Mouse (Mus musculus) embryo, embryonic 10.5 days (tissue): ENCODE data around the gene Madcam1.

Experiments used
- DNase-seq: peaks from one replicate; pipeline ENCODE4 v3.0.0-alpha.2; 2015; ENCODE audit warnings: low spot score

Gene Madcam1

DNA sequence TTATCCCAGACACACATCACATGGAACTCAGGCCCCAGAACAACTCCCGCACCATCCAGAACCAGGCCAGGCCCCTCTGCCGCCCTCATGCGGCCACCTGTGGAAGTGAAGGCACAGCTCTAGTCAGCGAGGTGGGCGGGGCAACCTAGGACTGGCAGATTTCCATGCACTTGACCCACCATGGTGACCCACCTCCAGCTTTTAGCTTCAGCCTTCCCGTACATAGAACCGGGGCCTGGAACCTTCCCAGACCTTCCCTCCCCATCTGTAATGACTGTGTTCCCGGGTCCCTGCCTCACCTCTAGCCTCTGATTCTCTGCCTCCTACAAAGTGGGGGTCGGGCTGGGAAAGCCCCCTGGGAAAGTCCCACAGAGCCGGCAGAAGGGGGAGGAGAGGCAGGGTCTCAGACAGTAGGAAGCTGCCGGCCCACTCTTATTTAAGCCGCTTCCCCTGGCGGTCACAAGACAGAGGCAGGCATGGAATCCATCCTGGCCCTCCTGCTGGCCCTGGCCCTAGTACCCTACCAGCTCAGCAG, at the start of gene Madcam1:
Gene Madcam1 (plus strand): TSS at position 429 of the 535 bp plus-strand sequence.
- DNase-seq, result peak; percentile 89

DNA sequence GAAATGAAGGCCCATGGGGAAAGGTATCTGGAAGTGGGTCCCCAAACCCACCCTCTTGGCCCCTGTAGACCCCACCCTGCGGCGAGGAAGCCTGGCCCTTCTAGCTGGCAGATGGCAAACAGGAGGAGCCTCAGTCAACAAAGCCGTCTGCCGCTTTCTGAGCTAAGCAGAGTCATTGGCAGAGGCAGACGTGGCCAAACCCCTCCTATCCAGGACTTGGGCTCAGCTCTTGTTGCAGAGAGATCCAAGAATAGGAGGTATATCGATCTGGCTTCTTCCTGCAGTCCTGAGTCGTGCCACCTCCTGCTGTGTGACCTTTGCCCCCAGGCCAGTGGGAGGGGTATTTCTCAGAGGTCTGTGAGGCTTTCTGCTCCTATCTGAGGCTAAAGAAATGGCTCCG, 48.5 kb upstream of the Madcam1 start:
- peak; percentile 45 for DNase-seq

DNA sequence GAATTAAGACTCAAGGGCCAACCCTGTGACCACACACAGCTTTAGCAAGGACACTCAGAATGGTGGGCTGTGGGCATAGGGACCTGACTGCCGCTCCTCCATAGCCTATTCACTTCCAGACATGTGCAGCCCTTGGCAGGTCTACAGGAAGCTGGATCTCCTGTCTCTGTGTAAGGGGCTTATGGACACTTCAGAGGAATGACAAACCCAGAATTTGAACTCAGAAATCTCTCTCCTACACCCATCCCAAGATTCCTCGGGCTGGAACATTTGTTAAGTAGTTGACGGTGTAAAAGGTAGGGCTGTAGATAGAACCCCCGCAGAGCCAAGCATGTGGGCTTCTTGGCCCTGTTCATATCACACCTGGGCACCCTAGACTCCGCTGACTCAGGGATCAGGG, 48.0 kb upstream of the Madcam1 start:
- no peak for DNase-seq

DNA sequence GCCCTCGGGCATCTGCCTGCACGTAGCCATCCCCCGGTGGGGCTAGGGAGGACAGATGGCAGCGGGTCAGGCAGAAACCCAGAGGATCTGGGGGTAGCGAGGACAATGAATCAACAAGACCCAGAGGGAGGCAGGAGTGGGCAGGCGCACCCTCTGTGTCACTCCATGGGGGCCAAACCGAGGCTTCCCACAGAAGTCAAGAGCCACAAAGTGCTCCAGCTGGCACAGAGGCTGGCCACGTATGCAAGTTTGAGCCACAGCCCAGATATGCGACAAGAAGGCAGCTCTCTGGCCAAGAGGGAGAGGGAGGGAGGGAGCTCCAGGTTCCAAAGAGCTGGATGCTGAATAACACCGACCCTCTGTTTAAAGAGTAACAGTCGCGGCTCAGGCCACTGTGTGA, 40.4 kb upstream of the Madcam1 start:
- no peak for DNase-seq

DNA sequence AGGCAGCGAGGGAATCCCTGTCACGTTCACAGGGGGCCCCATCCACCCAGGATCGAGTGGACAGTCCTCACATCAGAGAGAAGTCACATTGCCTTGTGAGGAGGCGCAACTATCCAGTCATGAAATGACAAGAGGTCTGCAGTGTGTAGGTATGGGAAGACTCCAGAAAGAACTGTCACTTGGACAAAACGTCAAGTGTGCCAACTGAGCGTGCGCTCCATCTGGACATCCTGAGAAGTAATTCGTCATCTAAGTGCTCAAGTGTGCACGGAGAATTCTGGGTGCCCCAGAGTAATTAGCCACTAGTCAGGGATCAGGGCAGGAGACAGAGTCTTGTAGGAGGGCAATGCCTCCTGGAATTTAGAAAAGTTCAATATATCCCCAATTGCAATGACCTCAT, 39.0 kb upstream of the Madcam1 start:
- no peak for DNase-seq

DNA sequence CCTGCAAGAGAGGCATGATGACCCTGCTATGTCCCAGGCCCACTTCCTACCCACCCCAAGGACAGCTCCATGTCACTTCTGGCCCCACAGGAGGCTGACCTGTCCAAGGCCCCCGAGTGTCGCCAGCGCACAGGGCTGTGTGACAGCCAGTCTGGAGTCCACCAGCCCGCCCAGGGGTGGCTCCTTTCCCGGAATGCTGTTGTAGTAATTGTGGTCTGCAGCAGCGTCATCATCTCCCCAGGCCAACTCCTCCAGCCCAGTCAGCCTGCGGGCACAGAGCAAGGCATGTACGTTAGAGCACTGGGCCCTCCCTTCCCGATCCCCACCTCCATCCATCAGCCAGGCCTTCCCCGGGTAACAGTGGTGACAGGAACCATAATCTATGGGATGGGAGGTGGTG, 38.2 kb upstream of the Madcam1 start:
- DNase-seq, result no peak

DNA sequence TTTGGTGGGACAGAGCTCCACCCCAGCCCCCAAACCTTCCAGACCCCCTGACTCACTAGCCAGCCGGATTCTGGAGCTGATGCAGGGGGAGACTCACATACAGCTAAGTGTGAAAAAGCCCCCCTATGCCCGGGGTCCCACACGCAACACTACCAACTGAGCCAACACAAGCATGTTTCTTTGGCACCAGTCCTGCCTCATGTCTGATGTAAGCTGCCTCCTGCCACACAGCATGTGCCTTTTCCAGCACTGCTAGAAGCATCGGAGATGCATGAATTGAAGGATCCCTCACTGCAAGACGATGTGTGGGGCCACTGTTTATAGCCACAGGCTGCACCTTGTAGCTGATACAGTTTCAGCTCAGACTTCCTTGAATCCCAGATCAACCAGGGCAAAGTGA, 36.0 kb upstream of the Madcam1 start:
- DNase-seq, result no peak

DNA sequence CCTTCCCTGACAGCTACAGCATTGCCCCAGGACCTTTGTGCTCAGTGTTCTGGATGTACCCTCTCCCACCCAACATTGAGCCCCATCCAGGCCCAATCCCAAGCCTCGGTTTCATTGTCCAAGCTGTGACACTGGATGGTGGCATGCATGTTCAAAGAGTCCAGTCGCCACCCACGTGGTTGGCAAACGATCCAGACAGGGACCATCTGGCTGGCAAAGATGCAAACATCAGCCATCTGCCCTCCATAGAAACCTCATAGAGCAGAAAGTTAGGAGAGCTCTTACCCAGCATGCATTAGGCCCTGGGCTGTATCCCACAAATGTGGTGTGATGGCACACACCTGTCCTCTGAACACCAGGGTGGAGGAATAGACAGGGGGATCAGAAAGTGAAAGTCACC, 32.9 kb upstream of the Madcam1 start:
- DNase-seq, result no peak

DNA sequence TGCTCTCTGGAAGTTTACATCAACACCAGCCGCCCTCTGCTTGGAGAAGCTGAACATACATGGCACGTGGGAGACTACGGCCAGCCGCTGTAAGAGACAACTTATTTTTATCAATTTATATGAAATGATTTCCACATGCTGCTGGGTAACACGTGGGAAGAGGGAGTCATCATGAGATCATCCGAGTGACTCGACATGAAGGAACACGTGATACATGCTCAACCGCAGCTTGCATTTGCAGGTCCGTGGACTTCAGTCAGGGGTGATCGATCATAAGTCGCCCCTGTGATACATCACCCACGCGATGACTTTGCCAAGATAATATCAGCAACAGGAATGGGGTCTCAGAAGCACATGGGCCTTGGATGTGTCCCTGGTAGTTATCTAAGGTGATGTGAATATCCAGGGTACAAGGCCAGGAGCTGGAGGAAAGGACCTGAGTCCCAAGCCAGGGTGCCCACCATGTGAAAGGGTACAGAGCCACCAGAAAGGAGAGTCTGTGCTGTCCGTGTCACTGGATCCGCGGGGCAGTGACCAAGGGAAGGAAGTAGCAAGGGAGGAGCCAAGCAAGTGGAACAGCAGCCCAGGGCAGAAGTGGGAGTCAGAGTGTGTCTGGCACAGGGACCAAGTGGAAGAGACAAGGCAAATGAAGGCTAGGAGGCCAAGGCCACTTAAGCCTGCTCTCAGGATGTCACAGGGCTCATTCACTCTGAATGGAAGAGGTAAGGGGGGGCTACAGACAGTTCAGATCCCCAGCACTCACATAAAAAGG, 31.2 kb upstream of the Madcam1 start:
- DNase-seq, result no peak

DNA sequence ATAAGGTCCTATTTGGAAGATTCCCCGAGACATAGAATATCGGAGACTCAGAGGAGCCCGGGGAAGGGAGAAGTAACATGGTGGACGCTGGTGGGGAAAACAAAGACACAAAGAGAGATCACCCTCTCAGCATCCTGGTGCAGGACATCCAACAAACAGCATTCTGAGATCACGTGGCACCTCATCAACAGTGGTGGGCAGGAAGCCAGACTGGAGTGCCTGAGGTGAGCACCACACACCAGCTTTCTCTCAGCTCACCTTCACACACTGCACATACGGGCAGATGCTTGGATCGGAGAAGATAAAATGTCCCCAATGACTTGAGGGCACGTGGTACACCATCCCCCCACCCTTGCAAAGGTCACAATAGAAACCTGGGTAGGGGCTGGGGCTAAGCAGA, 28.1 kb upstream of the Madcam1 start:
- no peak for DNase-seq

DNA sequence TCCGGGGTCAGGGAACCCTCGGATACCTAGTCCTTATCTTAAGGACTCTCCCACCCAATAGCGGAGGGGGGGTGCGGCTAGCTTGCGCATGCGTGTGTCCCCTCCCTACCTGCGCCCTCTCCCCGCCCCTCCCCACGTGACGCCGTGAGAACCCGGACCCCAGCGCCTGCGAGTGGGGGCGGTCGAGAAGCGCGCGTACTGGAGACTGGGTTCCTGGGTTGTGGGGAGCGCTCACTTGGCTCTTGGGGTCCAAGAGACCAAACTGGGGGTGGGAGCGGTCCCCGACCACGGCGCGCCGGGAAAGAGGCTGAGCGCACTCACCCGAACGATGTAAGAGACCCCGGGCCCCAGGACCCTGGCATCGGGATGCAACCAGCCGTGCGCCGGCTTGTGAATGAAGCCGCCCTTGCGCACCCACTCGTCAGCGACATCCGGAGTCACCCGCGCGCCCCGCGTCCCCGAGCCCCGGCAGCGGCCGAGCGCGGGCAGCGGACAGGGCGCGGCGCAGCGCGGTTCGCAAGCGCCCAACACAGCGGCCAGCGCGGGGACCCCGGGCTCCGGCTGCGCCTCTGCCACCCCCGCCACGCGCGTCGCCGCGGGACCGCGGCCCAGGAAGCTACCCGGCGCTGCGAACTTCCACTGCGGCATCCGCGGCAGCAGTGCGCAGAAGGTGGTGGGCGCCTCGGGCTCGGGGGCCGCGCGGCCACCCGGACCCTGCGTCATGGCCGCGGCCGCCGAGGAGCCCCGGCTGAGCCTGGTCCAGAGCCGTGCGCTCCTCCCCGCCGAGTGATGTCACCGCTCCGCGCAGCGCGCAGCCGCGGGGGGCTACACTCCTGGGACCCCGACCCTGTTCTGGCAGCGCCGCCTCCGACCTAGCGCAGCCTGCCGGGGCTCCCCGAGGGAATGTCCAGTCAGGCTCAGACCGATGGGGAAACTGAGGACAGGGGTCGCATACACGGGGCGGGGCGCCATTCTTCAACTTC, 26.9 kb upstream of the Madcam1 start, which contains the start of gene Shc2:
Gene Shc2 (minus strand): TSS at position 791 of the 983 bp plus-strand sequence.
- peak; percentile 81 for DNase-seq

DNA sequence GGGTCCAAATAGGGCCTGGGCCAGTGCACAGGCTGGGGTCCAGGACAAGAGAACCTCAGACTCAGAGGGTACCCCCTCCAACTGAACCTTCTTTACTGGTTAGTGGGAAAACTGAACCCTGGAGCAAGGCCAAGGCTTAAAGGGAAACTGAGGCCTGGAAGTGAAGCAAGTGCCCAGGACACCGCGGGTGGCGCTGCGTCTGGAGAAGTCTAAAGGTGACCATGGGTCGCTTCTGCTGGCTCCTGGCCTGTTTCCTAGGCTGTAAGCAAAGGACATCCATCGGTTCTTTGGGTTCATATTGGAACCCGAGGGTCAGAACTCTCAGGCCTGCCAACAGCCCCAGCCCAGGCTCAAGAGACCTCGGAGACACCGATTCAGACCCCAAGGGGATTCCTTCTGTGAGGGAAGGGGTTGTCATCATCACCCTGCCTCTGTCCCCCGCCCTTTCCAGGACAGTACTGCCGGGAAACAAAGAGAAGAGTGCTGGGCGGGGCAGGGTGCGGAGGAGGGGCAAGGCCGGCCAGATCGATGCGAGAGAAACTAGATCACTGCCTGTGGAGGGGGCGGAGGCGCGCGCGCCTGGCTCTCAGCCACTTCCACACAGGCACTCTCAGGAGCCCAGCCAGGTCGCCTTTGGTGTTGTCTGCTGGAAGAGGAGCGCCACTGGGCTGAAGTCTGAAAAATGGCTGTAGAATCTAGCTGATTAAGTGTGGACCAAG, 25.7 kb upstream of the Madcam1 start:
- DNase-seq, result peak; percentile 79

DNA sequence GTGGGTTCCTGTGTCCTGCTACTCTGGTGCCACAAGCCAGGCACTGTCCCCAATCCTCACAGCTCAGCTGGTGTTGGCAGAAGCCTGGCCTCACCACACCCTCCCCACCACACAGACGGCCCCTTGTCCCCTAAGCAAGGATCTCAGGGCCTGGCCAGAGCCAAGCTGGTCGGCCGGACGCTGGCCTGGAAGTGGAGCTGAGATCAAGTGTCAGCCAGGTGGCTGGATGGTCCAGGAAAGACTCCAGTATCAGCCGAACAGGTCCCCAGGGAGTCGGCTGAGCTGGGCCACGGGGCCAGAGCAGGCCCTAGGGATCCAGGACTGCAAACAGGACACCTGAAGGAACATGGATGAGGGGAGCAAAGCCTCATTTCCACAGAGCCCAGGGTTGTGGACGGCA, 18.6 kb upstream of the Madcam1 start, which contains the start of gene Odf3l2:
Gene Odf3l2 (minus strand): TSS at position 28 of the 400 bp plus-strand sequence.
- no peak for DNase-seq

DNA sequence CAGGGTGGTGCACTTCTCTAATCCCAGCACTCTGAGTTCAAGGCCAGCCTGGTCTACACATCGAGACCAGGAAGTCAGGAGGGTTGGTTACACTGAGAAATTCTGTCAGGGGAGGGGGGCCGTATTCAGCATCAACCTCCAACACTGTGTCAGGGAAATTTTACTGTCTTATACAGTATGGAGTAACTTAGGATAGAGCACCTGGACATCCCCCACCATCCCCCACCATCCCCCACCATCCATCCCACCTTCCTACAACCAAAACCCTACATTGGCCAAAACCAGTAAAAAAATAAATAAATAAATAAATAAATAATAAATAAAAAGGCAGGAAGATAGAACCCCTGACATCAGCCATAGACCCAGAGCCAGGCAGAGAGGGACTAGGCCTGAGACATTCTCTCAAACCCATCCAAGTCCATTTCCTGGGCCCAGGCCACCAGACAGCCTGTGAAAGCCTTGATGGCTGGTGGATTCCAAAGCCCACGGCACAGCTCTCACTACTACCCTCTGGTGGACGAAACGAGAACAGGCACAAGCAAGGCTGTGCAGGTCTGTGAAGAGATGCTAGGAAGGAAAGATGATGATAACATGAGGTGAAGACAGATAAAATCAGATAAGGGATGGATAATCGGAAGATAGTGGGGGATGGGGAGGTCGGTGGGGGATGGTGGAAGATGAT, 15.1 kb upstream of the Madcam1 start:
- peak; percentile 90 for DNase-seq

DNA sequence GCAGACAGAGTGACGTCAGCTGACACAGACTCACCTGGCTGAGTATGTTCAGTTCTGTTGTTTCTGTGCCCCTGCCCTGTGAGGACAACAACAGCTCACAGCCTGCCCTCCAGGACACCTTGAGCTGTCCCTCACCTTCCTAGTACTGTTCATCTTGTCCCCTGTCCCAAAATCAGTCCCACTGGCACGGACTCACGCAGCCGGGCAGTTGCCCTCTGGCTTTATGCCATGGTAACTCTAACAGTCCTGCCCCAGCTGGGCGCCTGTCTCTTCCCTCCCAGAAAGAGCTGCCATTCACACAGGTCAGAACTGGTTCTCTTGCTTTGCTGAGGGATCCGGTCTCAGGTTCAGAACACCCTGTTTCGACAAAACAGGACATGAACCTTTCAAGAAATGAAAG, 11.6 kb upstream of the Madcam1 start:
- DNase-seq, result no peak

DNA sequence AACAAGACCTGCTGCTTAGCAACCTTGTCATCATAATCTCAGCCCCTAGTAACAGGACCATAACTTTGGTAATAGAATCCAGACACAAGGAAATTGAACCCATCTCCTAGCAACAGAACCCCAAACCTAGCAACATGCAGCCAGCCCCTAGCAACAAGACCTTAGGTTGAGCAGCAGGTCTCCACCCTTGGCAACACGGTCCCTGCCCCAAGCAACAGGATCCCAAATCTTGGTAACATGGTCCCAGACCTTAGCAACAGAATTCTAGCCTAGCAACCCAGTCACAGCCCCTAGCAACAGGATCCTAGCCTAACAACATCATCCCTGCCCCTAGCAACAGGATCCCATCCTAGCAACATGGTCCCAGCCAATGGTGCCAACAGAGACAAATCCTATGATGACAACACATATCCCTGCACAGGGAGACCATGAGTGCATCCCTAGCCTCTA, 9.4 kb upstream of the Madcam1 start:
- DNase-seq, result peak; percentile 76

DNA sequence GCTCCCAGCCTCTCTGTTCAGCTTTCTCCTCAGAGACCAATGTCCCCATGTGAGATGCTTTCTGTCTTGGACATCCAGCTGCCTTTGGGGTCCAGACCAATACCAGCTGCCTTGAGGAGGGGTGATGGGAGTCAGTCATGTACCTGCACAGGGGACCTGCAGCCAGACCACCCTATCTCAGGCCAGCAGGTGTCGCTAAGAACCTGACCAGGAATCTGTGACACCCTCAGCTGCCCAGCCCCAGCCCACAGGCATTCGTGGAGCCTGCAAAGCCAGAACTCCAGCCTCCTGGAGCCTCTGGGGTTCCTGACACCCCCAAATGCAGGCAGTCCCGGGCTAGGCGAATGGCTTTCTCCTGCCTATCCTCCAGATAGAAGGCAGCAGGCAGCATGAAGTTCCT, 5.5 kb upstream of the Madcam1 start:
- peak; percentile 36 for DNase-seq

DNA sequence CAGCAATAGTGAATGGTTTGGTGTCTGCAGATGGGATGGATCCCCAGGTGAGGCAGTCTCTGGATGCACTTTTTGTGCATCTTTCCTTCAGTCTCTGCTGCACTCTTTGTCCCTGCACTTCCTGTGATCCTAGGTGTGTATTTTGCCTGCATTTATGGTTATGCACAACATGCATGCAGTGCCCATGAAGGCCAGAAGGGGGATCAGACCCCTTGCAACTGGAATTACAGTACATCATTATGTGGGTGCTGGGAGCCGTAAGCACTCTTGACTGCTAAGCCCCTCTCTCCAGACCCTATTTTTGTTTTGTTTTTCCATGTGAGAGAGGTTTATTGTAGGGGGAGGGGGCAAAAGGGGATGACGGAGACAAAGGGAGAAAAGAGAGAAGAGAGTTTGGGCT, 4.1 kb upstream of the Madcam1 start:
- no peak for DNase-seq

DNA sequence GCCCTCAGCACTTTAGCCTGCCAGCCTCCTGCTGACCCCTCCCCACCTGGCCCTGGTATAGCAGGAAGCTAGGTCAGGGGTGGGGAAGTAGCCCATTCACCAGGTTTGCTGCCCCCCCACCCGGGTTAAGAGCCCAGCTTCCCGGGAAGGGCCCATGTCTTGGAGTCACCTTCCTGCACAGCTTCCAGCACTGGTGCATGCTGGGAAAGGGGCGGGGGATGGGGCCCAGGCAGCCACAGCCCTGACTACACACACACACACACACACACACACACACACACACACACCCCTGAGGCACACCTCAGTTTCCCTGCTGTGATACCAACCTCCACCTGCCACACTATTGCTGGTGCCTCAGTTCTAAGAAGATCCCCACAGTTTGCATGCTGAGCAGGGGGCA, 2.5 kb upstream of the Madcam1 start:
- DNase-seq, result no peak

DNA sequence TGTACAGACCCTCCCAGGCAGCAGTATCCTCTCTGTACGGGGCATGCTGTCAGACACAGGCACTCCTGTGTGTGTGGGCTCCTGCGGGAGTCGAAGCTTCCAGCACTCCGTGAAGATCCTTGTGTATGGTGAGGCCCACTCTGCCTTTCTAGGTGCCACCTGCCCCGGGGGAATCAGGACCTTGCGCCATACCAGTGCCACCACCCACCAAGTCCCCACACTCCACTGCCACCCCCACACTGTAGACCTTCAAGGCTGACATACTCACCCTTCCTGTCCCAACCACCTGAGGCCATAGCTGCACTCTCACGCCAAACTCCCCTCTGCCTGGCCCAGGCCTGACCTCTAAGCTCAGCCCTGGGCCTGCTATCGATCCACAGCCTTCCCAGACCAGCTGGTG, 692 bp downstream of the Madcam1 start:
- DNase-seq, result no peak

DNA sequence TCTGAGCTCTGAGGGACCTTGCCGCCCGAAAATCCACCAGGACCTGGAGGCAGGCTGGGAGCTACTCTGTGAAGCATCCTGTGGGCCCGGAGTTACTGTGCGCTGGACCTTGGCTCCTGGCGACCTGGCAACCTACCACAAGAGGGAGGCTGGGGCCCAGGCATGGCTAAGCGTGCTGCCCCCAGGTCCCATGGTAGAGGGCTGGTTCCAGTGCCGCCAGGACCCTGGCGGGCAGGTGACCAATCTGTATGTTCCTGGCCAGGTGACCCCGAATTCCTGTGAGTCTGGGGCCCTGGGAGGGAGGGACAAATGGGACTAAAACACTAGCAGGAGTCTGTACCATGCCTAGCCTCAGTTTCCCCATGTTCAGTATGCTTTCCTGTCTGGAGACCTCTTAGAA, 2.1 kb downstream of the Madcam1 start:
- no peak for DNase-seq
